Mouse (Mus musculus) liver, embryonic 11.5 days (tissue): ENCODE data around the gene 2300002M23Rik. TPM values are rescaled to one million over a fixed set of nuclear protein-coding genes. Genes with fewer than 3 reads are reported as not detected.

Source experiments
- ATAC-seq: fragments of 200-750 bp; cut with Nextera tagmentation; replicated peaks from 2 replicates; pipeline ENCODE4 v1.8.0; 2017; ENCODE audit warnings: moderate number of reproducible peaks, mild to moderate bottlenecking, moderate TSS enrichment, moderate library complexity; ENCODE audit not compliant: low FRiP score
- DNase-seq: peaks from one replicate; pipeline ENCODE4 v3.0.0-alpha.2; 2017; ENCODE audit warnings: low spot score
- H3K27ac ChIP-seq: fragments of 300-500 bp; sonication (generic); 2 replicates; pipeline ENCODE4 v1.5.1; 2014; ENCODE audit warnings: mild to moderate bottlenecking, low read depth, low read length, control low read depth
- H3K27me3 ChIP-seq: fragments of 300-500 bp; sonication (generic); replicated peaks from 2 replicates; pipeline ENCODE4 v1.6.1; 2014; ENCODE audit warnings: low read length, mixed read lengths; ENCODE audit not compliant: control insufficient read depth, insufficient read depth
- H3K36me3 ChIP-seq: fragments of 300-500 bp; sonication (generic); 2 replicates; pipeline ENCODE4 v1.6.1; 2014; ENCODE audit warnings: mild to moderate bottlenecking, low read length, moderate library complexity, mixed read lengths; ENCODE audit not compliant: control insufficient read depth, insufficient read depth
- H3K4me1 ChIP-seq: fragments of 300-500 bp; sonication (generic); replicated peaks from 2 replicates; pipeline ENCODE4 v1.6.1; 2014; ENCODE audit warnings: low read length, mixed read lengths; ENCODE audit not compliant: control insufficient read depth, insufficient read depth
- H3K4me2 ChIP-seq: fragments of 300-500 bp; sonication (generic); 2 replicates; pipeline ENCODE4 v1.6.1; 2014; ENCODE audit warnings: mild to moderate bottlenecking, control low read depth, moderate library complexity
- H3K4me3 ChIP-seq: fragments of 300-500 bp; sonication (generic); 2 replicates; pipeline ENCODE4 v1.5.1; 2014; ENCODE audit warnings: low read depth, low read length, control low read depth
- H3K9ac ChIP-seq: fragments of 300-500 bp; sonication (generic); 2 replicates; pipeline ENCODE4 v1.6.1; 2014; ENCODE audit warnings: low read depth, low read length, control low read depth
- H3K9me3 ChIP-seq: fragments of 300-500 bp; sonication (generic); 2 replicates; pipeline ENCODE4 v1.6.1; 2016; ENCODE audit warnings: low read length, inconsistent platforms, mixed read lengths; ENCODE audit not compliant: control insufficient read depth
- WGBS: fragments of 180-500 bp; shearing (Covaris S2); extraction: QIAGEN DNeasy Blood & Tissue Kit; methylation state at CpG from one replicate; pipeline ENCODE4 v1.1.7; 2014; 5-methylcytosine and 5-hydroxymethylcytosine counted together
- polyA plus RNA-seq: library from polyadenylated mRNA; unstranded; fragments of >200 nt; fragmentation: Nextera tagmentation; extraction: Ambion mirVana; gene quantifications from 2 replicates; pipeline ENCODE4 v1.2.1, GENCODE M21; 2014

2300002M23Rik gene
- polyA plus RNA-seq, 1 experiment from 2014 or later: not detected

- no peak overlapping the region for H3K4me3 ChIP-seq
- no peak overlapping the region for H3K4me2 ChIP-seq
- no peaks in the 10 kb centered on the region for H3K27me3 ChIP-seq
- H3K4me1 ChIP-seq: no peaks in the 10 kb centered on the region
- H3K36me3 ChIP-seq: no peaks in the 10 kb centered on the region
- ATAC-seq (no peak), DNase-seq (no peak)
- H3K9me3 ChIP-seq: no peaks in the 10 kb centered on the region
- 64% methylated on average over 4 of the region's 4 CpGs for WGBS
- H3K27ac ChIP-seq: no peak overlapping the region
- no peak overlapping the region for H3K9ac ChIP-seq
Measured at GRCm38 (mm10) chr17:35617127-35617526, 49.9 kb downstream of the 2300002M23Rik start.

Other genes starting within 250 kb of the 2300002M23Rik start
- 0.40 and 0.60 TPM in 2 replicates for gene H2-Q1, start 247.0 kb upstream of the 2300002M23Rik start, polyA plus RNA-seq
- gene H2-Q2, start 225.2 kb upstream of the 2300002M23Rik start, polyA plus RNA-seq: 1.6 and 2.1 TPM in 2 replicates
- gene H2-Q4, start 187.8 kb upstream of the 2300002M23Rik start, polyA plus RNA-seq: 1.8 and 2.0 TPM in 2 replicates
- 15.2 and 16.4 TPM in 2 replicates for gene H2-Q6, start 142.6 kb upstream of the 2300002M23Rik start, polyA plus RNA-seq
- gene H2-Q7, start 128.3 kb upstream of the 2300002M23Rik start, polyA plus RNA-seq: 29.9 and 30.8 TPM in 2 replicates
- 72.3 and 73.7 TPM in 2 replicates for gene H2-Q10, start 97.4 kb upstream of the 2300002M23Rik start, polyA plus RNA-seq
- gene Pou5f1, start 61.4 kb upstream of the 2300002M23Rik start, polyA plus RNA-seq: not detected in 2 replicates
- gene Tcf19, start 50.6 kb upstream of the 2300002M23Rik start, polyA plus RNA-seq: 37.3 and 41.2 TPM in 2 replicates
- gene Cchcr1, start 50.4 kb upstream of the 2300002M23Rik start, polyA plus RNA-seq: 13.4 and 14.2 TPM in 2 replicates
- gene Psors1c2, start 34.2 kb upstream of the 2300002M23Rik start, polyA plus RNA-seq: 0.69 TPM in 1 of 2 replicates, not detected in the other
- gene Cdsn, start 15.3 kb upstream of the 2300002M23Rik start, polyA plus RNA-seq: 0.17 TPM in 1 of 2 replicates, not detected in the other
- 0.32 TPM in 1 of 2 replicates, not detected in the other for gene Sfta2, start 34.1 kb downstream of the 2300002M23Rik start, polyA plus RNA-seq
- not detected in 2 replicates for gene Gm9573, start 59.2 kb downstream of the 2300002M23Rik start, polyA plus RNA-seq
- gene Mucl3, start 76.2 kb downstream of the 2300002M23Rik start, polyA plus RNA-seq: 0.09 and 0.18 TPM in 2 replicates
- 18.8 and 20.6 TPM in 2 replicates for gene Vars2, start 100.1 kb downstream of the 2300002M23Rik start, polyA plus RNA-seq
- gene Gtf2h4, start 106.3 kb downstream of the 2300002M23Rik start, polyA plus RNA-seq: 55.3 and 58.6 TPM in 2 replicates
- gene Ddr1, start 137.2 kb downstream of the 2300002M23Rik start, polyA plus RNA-seq: 13.2 and 15.9 TPM in 2 replicates